ENCODE assay signal across 22 mouse cellular contexts in the genomic region with DNA sequence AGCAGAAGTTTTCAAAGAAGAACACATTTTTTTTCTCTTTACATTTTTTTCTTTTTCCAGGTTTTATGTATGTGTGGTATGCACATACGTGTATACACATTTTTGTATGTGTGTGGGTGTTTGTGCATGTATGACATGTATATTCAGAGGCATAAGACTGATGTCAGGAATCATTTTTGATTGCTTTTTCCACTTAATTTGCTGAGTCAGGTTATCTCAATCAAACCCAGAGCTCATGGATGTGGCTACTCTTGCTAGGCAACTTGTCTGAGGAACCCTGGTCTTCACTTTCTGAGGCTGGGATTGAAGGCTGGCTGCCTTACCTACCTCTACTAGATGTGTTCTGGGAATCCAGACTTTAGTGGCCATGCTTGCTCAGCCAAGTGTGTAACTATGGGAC.
A peak's percentile ranks its signal among the peaks of the same experiment; 100 is the strongest.
DNase-seq lines count a peak whose midpoint lies in the region; ATAC-seq and TF ChIP-seq lines count a peak whose summit lies in the region.
"Had no signal": no experiment of that assay in that cellular context is flagged by ENCODE, and none has a peak within 500 bp of the region (broad histone marks: within the 10 kb centered on the region; RNA-seq: fewer than 3 reads in every experiment).

No protein-coding gene starts in this region.

- H3K4me2 ChIP-seq in kidney, embryonic 15.5 days = no peak overlapping the region
- no peak overlapping the region for H3K4me2 ChIP-seq in CH12.LX (ENCODE audit: insufficient read depth, low read depth, poor library complexity, severe bottlenecking)
- no peak overlapping the region for H3K4me2 ChIP-seq in hindbrain, embryonic 12.5 days (replicated peaks)
- H3K4me2 ChIP-seq: embryonic facial prominence, embryonic 13.5 days; embryonic facial prominence, embryonic 15.5 days; forebrain, embryonic 12.5 days had no signal

- H3K4me3 ChIP-seq in kidney, adult 2 months (ENCODE audit: insufficient read depth, low read depth, low read length) = no peak overlapping the region
- H3K4me3 ChIP-seq in kidney, embryonic 15.5 days (replicated peaks) = no peak overlapping the region
- H3K4me3 ChIP-seq in CH12.LX (replicated peaks in 1 of 3; ENCODE audit: low read depth in 2 of 3, low read length in 2 of 3, poor library complexity in 1 of 3) (no peak overlapping the region), ES-E14 (ENCODE audit: insufficient read depth in 1 of 2, low read depth in 1 of 2, low read length in 2 of 2, poor library complexity in 1 of 2, severe bottlenecking in 1 of 2) (no peak overlapping the region)
- H3K4me3 ChIP-seq in hindbrain, embryonic 12.5 days = no peak overlapping the region
- H3K4me3 ChIP-seq: embryonic facial prominence, embryonic 13.5 days; embryonic facial prominence, embryonic 15.5 days; erythroblast, embryonic 14.5 days; forebrain, embryonic 10.5 days; forebrain, embryonic 12.5 days had no signal

- DNase-seq in kidney, adult 2 months = peak; percentile 4
- DNase-seq in CH12.LX (ENCODE audit: extremely low read depth) (no peak), ES-E14 (ENCODE audit: low read depth, low spot score) (no peak)
- DNase-seq: adrenal gland, adult 2 months; adrenal gland, postnatal 10 days; adrenal gland, postnatal 25 days; cerebellum, adult 11 months; cerebellum, adult 18-20 months; cerebellum, adult 8-10 months; cerebellum, adult 9-11 months; cerebellum, postnatal 14 days; cerebellum, postnatal 36 days; embryo, embryonic 11 days had no signal

- H3K27ac ChIP-seq in kidney, adult 2 months (ENCODE audit: insufficient read depth, low read depth, low read length) = no peak overlapping the region
- H3K27ac ChIP-seq in kidney, embryonic 15.5 days = no peak overlapping the region
- H3K27ac ChIP-seq in CH12.LX (ENCODE audit: insufficient read depth, low read depth) (no peak overlapping the region), ES-E14 (ENCODE audit: insufficient read depth, low read depth, low read length, poor library complexity, severe bottlenecking) (no peak overlapping the region)
- H3K27ac ChIP-seq in hindbrain, embryonic 12.5 days = no peak overlapping the region
- H3K27ac ChIP-seq: embryonic facial prominence, embryonic 13.5 days; embryonic facial prominence, embryonic 15.5 days; forebrain, embryonic 10.5 days; forebrain, embryonic 12.5 days had no signal

- TF ChIP-seq RAD21 in CH12.LX (IDR thresholded peaks at IDR 0.05; ENCODE audit: low read depth, low read length) = no peak

- no peaks in the 10 kb centered on the region for H3K27me3 ChIP-seq in kidney, adult 2 months (replicated peaks; ENCODE audit: control insufficient read depth, insufficient read depth, low read length)
- peaks cover 10% of the 10 kb centered on the region; the same call in 1 of the 2 replicates for H3K27me3 ChIP-seq in kidney, embryonic 15.5 days
- no peaks in the 10 kb centered on the region for H3K27me3 ChIP-seq in CH12.LX (replicated peaks)
- no peaks in the 10 kb centered on the region for H3K27me3 ChIP-seq in hindbrain, embryonic 12.5 days
- H3K27me3 ChIP-seq: embryonic facial prominence, embryonic 13.5 days; embryonic facial prominence, embryonic 15.5 days; forebrain, embryonic 12.5 days had no signal

- H3K36me3 ChIP-seq in kidney, adult 2 months (ENCODE audit: control insufficient read depth, insufficient read depth, low read length) = no peaks in the 10 kb centered on the region
- no peaks in the 10 kb centered on the region for H3K36me3 ChIP-seq in kidney, embryonic 15.5 days
- H3K36me3 ChIP-seq in CH12.LX (replicated peaks in 1 of 2; ENCODE audit: control insufficient read depth in 1 of 2, insufficient read depth in 1 of 2, low read length in 1 of 2) (no peaks in the 10 kb centered on the region), ES-E14 (ENCODE audit: control insufficient read depth, insufficient read depth, low read length, poor library complexity, severe bottlenecking) (no peaks in the 10 kb centered on the region)
- no peaks in the 10 kb centered on the region for H3K36me3 ChIP-seq in hindbrain, embryonic 12.5 days
- H3K36me3 ChIP-seq: embryonic facial prominence, embryonic 13.5 days; embryonic facial prominence, embryonic 15.5 days; forebrain, embryonic 10.5 days; forebrain, embryonic 12.5 days had no signal

- no peak overlapping the region for H3K9ac ChIP-seq in kidney, embryonic 15.5 days
- no peak overlapping the region for H3K9ac ChIP-seq in CH12.LX (ENCODE audit: insufficient read depth, low read depth)
- H3K9ac ChIP-seq in ES-E14 (ENCODE audit: insufficient read depth, low read depth, low read length, poor library complexity, severe bottlenecking) = no peak overlapping the region
- no peak overlapping the region for H3K9ac ChIP-seq in hindbrain, embryonic 12.5 days
- H3K9ac ChIP-seq: embryonic facial prominence, embryonic 13.5 days; embryonic facial prominence, embryonic 15.5 days; forebrain, embryonic 12.5 days had no signal

- H3K4me1 ChIP-seq in kidney, adult 2 months (ENCODE audit: control insufficient read depth, insufficient read depth, low read length) = no peaks in the 10 kb centered on the region
- no peaks in the 10 kb centered on the region for H3K4me1 ChIP-seq in kidney, embryonic 15.5 days
- H3K4me1 ChIP-seq in CH12.LX (ENCODE audit: control insufficient read depth in 1 of 2, insufficient read depth in 2 of 2) (peaks cover 20 to 68% of the 10 kb centered on the region in 2 experiments), ES-E14 (ENCODE audit: control insufficient read depth in 2 of 2, insufficient read depth in 2 of 2, low read length in 2 of 2, poor library complexity in 1 of 2) (no peaks in the 10 kb centered on the region)
- H3K4me1 ChIP-seq in hindbrain, embryonic 12.5 days = no peaks in the 10 kb centered on the region
- H3K4me1 ChIP-seq: embryonic facial prominence, embryonic 13.5 days; embryonic facial prominence, embryonic 15.5 days; forebrain, embryonic 12.5 days had no signal

- 96% methylated on average over 1 of the region's 1 CpGs for WGBS in kidney, adult 2 months
- whole genome bisulfite sequencing in kidney, embryonic 15.5 days = 67% methylated on average over 1 of the region's 1 CpGs
- 92% methylated on average over 1 of the region's 1 CpGs for WGBS in hindbrain, embryonic 12.5 days

- in situ Hi-C loops in CH12.LX (cut with MboI; ENCODE audit: low pct_ligation_motif_present, low pct_unique_long_range_greater_than_20kb, low sequenced_read_pairs) (loop anchor here (10.0 kb wide), 1 partner anchor 170 kb away; the partner anchor contains the start of gene Stt3b), ES-E14 (cut with MboI; ENCODE audit: low sequenced_read_pairs in 2 of 2, unreplicated experiment in 2 of 2) (no loop called here)

- TF ChIP-seq POLR2A in kidney, adult 2 months (IDR thresholded peaks at IDR 0.05; ENCODE audit: low read depth, low read length) = no peak
- no peak for TF ChIP-seq POLR2A in CH12.LX (IDR thresholded peaks at IDR 0.05; ENCODE audit: low read depth, low read length)

- no peaks in the 10 kb centered on the region for H3K9me3 ChIP-seq in kidney, embryonic 15.5 days (replicated peaks)
- H3K9me3 ChIP-seq in CH12.LX (replicated peaks; ENCODE audit: low read length) (no peaks in the 10 kb centered on the region), ES-E14 (ENCODE audit: control insufficient read depth, insufficient read depth, low read depth, low read length) (no peaks in the 10 kb centered on the region)
- no peaks in the 10 kb centered on the region for H3K9me3 ChIP-seq in hindbrain, embryonic 12.5 days (replicated peaks)
- H3K9me3 ChIP-seq: embryonic facial prominence, embryonic 13.5 days; embryonic facial prominence, embryonic 15.5 days; forebrain, embryonic 10.5 days; forebrain, embryonic 12.5 days had no signal

- no peak for TF ChIP-seq EP300 in CH12.LX (IDR thresholded peaks at IDR 0.05; ENCODE audit: low read length)

- no peak for TF ChIP-seq CTCF in kidney, adult 2 months (conservative IDR thresholded peaks at IDR 0.05; ENCODE audit: insufficient read depth, insufficient read length, low read depth, low read length)
- no peak for TF ChIP-seq CTCF in CH12.LX (conservative IDR thresholded peaks at IDR 0.05 in 1 of 2, IDR thresholded peaks at IDR 0.05 in 1 of 2; ENCODE audit: low read depth in 2 of 2, low read length in 2 of 2)

- ATAC-seq in kidney, embryonic 15.5 days (replicated peaks; ENCODE audit: low FRiP score) = no peak
- ATAC-seq in hindbrain, embryonic 12.5 days (ENCODE audit: low FRiP score) = no peak
- ATAC-seq: forebrain, embryonic 14.5 days; forebrain, embryonic 16.5 days had no signal

- no peaks in the 10 kb centered on the region for H3K79me2 ChIP-seq in CH12.LX (replicated peaks; ENCODE audit: control insufficient read depth, extremely low read depth, insufficient read depth, poor library complexity, severe bottlenecking)

- dilution Hi-C loops in CH12.LX (cut with MboI; ENCODE audit: extremely low pct_ligation_motif_present, extremely low pct_unique_long_range_greater_than_20kb, low sequenced_read_pairs) = no loop called here

TF ChIP-seq in CH12.LX, 34 proteins besides CTCF, POLR2A, EP300 and RAD21:
- TF ChIP-seq E2F4 (IDR thresholded peaks at IDR 0.05; ENCODE audit: insufficient replicate concordance, low read depth, low read length) (no peak), MAFK (IDR thresholded peaks at IDR 0.05; ENCODE audit: insufficient replicate concordance, low read length) (peak; percentile 84)

TF ChIP-seq in ES-E14, 5 proteins besides CTCF, POLR2A, EP300 and RAD21:
- TF ChIP-seq ZNF384 (IDR thresholded peaks at IDR 0.05; ENCODE audit: low read depth, low read length) (no peak), ZC3H11A (IDR thresholded peaks at IDR 0.05; ENCODE audit: borderline replicate concordance, low read depth, low read length) (no peak), HCFC1 (IDR thresholded peaks at IDR 0.05; ENCODE audit: borderline replicate concordance, insufficient read depth, low read length) (no peak), CHD2 (IDR thresholded peaks at IDR 0.05; ENCODE audit: low read depth, low read length) (no peak), MAFK (IDR thresholded peaks at IDR 0.05; ENCODE audit: insufficient read depth, low read depth, low read length) (peak; percentile 74)
